Mouse (Mus musculus): ENCODE results near the gene Foxf1. TPM values are rescaled to one million over a fixed set of nuclear protein-coding genes. Genes with fewer than 3 reads are reported as not detected.

Gene Foxf1
- 1.9 and 8.9 TPM in 2 replicates for polyA plus RNA-seq (2015; fragmentation: Nextera tagmentation; extraction: Ambion mirVana)

DNA sequence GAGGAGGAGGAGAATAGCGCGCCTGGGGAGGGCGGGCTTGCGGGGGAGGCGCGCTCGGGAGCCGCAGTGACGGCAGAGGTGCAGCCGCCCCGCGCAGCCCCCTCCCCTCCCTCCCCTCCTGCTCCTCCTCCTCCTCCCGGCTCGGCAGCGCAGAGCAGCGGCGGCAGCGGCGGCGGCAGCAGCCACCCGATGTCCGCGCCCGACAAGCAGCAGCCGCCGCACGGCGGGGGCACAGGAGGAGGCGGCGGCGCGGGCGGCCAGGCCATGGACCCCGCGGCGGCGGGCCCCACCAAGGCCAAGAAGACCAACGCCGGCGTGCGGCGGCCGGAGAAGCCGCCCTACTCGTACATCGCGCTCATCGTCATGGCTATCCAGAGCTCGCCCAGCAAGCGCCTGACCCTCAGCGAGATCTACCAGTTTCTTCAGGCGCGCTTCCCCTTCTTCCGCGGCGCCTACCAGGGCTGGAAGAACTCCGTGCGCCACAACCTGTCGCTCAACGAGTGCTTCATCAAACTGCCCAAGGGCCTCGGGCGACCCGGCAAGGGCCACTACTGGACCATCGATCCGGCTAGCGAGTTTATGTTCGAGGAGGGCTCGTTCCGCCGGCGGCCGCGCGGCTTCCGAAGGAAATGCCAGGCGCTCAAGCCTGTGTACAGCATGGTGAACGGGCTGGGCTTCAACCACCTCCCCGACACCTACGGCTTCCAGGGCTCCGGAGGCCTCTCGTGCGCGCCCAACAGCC is at the start of gene Foxf1:
Gene Foxf1 (plus strand): TSS at position 177 of the 742 bp plus-strand sequence.
- peaks cover 9% of the 10 kb centered on the region for H3K4me1 ChIP-seq (ENCODE audit: control insufficient read depth, insufficient read depth, low read length)
- H3K9ac ChIP-seq (ENCODE audit: low read length), result peak within 1 kb of the TSS; percentile 53
- no peaks in the 10 kb centered on the region for H3K9me3 ChIP-seq (replicated peaks; ENCODE audit: control insufficient read depth, low read length)
- H3K4me3 ChIP-seq (ENCODE audit: low read length), result peak within 1 kb of the TSS; percentile 63
- no peak within 1 kb of the TSS for H3K27ac ChIP-seq (ENCODE audit: low read length)
- peaks cover 95% of the 10 kb centered on the region for H3K27me3 ChIP-seq (ENCODE audit: control insufficient read depth, insufficient read depth, low read length)
- no peaks in the 10 kb centered on the region for H3K36me3 ChIP-seq (ENCODE audit: control insufficient read depth, insufficient read depth)
- peak; percentile 65 for ATAC-seq (replicated peaks; ENCODE audit: extremely low read depth, insufficient read depth, low FRiP score)
- under 1% methylated on average over 63 of the region's 83 CpGs for WGBS
- H3K4me2 ChIP-seq (ENCODE audit: low read depth, low read length), result peak within 1 kb of the TSS; percentile 91

DNA sequence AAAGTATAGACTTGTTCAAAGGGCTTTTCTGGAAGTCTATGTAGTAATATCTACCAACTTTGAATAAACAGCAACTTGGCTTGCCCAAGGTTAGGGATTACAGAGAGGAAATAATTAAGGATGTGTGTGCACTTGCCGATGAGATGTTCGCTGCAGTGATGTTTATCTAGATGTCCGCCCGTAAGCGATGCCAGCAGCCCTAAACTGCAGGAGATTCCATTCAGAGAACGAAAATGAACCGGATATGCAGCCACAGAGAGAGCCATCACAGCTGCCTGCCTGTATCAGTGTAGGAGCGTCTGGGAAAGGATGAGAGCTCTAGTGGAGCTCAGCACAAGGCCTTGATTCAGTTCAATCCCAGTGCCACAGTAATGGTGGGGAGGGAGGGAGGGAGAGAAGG is 48.6 kb upstream of the Foxf1 start:
- no peaks in the 10 kb centered on the region for H3K36me3 ChIP-seq (ENCODE audit: control insufficient read depth, insufficient read depth)
- no peaks in the 10 kb centered on the region for H3K9me3 ChIP-seq (replicated peaks; ENCODE audit: control insufficient read depth, low read length)
- 59% methylated on average over 8 of the region's 8 CpGs for WGBS
- H3K9ac ChIP-seq (ENCODE audit: low read length), result no peak overlapping the region
- H3K27me3 ChIP-seq (ENCODE audit: control insufficient read depth, insufficient read depth, low read length), result peaks cover 24% of the 10 kb centered on the region
- no peak overlapping the region for H3K4me2 ChIP-seq (ENCODE audit: low read depth, low read length)
- H3K27ac ChIP-seq (ENCODE audit: low read length), result no peak overlapping the region
- H3K4me3 ChIP-seq (ENCODE audit: low read length), result no peak overlapping the region
- H3K4me1 ChIP-seq (ENCODE audit: control insufficient read depth, insufficient read depth, low read length), result no peaks in the 10 kb centered on the region
- no peak for ATAC-seq (replicated peaks; ENCODE audit: extremely low read depth, insufficient read depth, low FRiP score)

DNA sequence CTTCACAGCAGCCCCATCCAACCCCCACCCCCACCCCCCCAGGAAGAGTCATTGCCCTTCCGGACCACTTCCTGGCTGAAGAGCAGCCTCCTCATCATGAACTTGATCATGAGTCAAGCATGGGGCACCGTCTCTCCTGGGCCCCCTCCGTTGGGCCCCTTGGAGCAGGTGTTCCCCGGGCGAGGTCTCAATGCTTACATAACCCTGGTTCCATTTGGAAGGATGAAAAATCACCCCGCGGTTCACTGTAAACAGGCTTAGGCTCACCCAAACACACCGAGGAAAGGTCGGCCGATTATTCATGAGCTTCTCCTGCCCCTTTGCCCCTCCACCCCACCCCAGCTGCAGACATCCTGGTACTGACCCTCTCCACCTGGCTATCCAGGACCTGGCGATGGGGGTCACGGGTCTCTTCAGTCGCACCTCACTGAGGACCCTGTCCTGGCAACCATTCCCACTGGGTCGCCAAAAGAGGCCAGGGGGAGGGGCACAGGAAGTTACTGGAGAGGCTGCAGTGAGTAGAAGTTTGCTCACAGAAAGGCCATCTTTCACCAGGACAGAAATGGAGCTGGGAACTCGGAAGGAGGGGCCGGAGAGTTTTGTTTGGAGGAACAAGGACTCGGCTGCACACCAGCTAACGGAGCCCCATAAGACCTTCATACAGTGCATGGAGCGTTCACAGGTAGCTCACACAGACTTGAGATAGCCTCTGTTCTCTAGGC is 40.3 kb upstream of the Foxf1 start:
- WGBS, result 49% methylated on average over 19 of the region's 19 CpGs
- no peak for ATAC-seq (replicated peaks; ENCODE audit: extremely low read depth, insufficient read depth, low FRiP score)
- H3K27me3 ChIP-seq (ENCODE audit: control insufficient read depth, insufficient read depth, low read length), result peaks cover 2% of the 10 kb centered on the region; the same call in 1 of the 2 replicates
- H3K27ac ChIP-seq (ENCODE audit: low read length), result no peak overlapping the region
- no peaks in the 10 kb centered on the region for H3K36me3 ChIP-seq (ENCODE audit: control insufficient read depth, insufficient read depth)
- no peak overlapping the region for H3K4me2 ChIP-seq (ENCODE audit: low read depth, low read length)
- H3K4me3 ChIP-seq (ENCODE audit: low read length), result no peak overlapping the region
- peaks cover 4% of the 10 kb centered on the region; the same call in 1 of the 2 replicates for H3K9me3 ChIP-seq (replicated peaks; ENCODE audit: control insufficient read depth, low read length)
- no peak overlapping the region for H3K9ac ChIP-seq (ENCODE audit: low read length)
- no peaks in the 10 kb centered on the region for H3K4me1 ChIP-seq (ENCODE audit: control insufficient read depth, insufficient read depth, low read length)

DNA sequence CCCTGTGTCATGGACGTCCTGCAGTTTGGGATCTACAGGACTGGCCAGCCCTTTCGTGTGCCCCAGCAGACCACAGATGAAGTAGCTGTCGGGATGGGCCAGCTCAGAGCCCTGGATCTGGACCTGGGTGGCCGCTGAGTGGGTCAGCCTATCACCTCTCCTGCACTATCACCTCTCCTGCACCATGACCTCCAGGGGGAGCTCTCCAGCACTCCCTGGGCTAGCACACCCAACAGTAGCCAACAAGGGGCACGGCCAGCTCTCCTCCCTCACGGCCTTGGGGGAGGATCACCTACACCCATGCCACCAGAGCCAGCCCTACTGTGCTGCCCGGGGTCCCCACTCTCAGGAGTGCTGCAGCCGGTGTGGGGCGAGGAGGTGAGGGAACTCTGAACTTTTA is 36.7 kb upstream of the Foxf1 start:
- 0 out of 2 replicates have a peak, but pooled peaks cover 3% of the 10 kb centered on the region for H3K27me3 ChIP-seq (ENCODE audit: control insufficient read depth, insufficient read depth, low read length)
- peaks cover 4% of the 10 kb centered on the region; the same call in 1 of the 2 replicates for H3K9me3 ChIP-seq (replicated peaks; ENCODE audit: control insufficient read depth, low read length)
- ATAC-seq (replicated peaks; ENCODE audit: extremely low read depth, insufficient read depth, low FRiP score), result no peak
- no peak overlapping the region for H3K27ac ChIP-seq (ENCODE audit: low read length)
- no peaks in the 10 kb centered on the region for H3K36me3 ChIP-seq (ENCODE audit: control insufficient read depth, insufficient read depth)
- H3K9ac ChIP-seq (ENCODE audit: low read length), result no peak overlapping the region
- no peak overlapping the region for H3K4me3 ChIP-seq (ENCODE audit: low read length)
- H3K4me1 ChIP-seq (ENCODE audit: control insufficient read depth, insufficient read depth, low read length), result no peaks in the 10 kb centered on the region
- 61% methylated on average over 9 of the region's 9 CpGs for WGBS
- H3K4me2 ChIP-seq (ENCODE audit: low read depth, low read length), result no peak overlapping the region

DNA sequence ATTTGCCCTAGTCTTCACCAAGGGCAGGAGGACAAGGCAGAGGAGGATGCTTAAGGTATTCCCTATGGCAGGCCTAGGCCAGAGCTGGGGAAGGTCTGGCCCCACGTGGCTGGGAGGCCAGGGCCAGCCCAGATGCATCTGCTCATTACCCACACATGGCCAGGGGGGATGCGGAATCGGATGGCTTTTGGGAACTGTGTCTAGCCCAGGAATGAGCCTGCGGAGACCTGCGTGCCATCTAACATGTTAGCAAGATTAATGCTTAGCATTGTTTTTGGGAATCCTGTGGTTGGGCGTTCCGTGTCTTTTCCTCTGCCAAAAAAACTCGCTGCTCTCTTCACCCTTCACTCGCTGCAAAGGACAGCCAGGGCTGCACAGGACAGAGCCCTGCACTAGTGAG is 26.1 kb upstream of the Foxf1 start:
- no peak overlapping the region for H3K4me3 ChIP-seq (ENCODE audit: low read length)
- no peak overlapping the region for H3K9ac ChIP-seq (ENCODE audit: low read length)
- H3K27me3 ChIP-seq (ENCODE audit: control insufficient read depth, insufficient read depth, low read length), result peaks cover 30% of the 10 kb centered on the region
- H3K4me1 ChIP-seq (ENCODE audit: control insufficient read depth, insufficient read depth, low read length), result no peaks in the 10 kb centered on the region
- WGBS, result 67% methylated on average over 9 of the region's 9 CpGs
- peaks cover 4% of the 10 kb centered on the region; the same call in 1 of the 2 replicates for H3K9me3 ChIP-seq (replicated peaks; ENCODE audit: control insufficient read depth, low read length)
- no peak overlapping the region for H3K27ac ChIP-seq (ENCODE audit: low read length)
- H3K4me2 ChIP-seq (ENCODE audit: low read depth, low read length), result no peak overlapping the region
- H3K36me3 ChIP-seq (ENCODE audit: control insufficient read depth, insufficient read depth), result no peaks in the 10 kb centered on the region
- no peak for ATAC-seq (replicated peaks; ENCODE audit: extremely low read depth, insufficient read depth, low FRiP score)

DNA sequence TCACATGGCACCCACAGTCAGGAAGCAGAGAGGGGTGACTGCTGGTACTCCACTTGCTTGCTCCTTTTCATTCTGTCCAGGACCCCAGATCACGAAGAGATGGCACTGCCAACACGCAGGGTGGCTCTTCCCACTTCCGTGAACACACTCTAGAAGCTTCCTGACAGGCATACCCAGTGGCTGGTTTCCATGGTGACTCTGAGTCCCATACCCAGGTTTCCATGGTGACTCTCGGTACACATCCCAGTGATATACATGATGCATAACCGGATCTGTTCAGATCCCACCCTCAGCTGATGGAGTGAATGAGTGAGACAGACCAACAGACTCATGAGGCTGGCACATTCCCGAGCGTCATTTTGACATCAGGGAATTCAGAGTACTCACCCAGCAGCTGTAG is 25.1 kb upstream of the Foxf1 start:
- ATAC-seq (replicated peaks; ENCODE audit: extremely low read depth, insufficient read depth, low FRiP score), result no peak
- no peak overlapping the region for H3K9ac ChIP-seq (ENCODE audit: low read length)
- H3K27ac ChIP-seq (ENCODE audit: low read length), result no peak overlapping the region
- H3K4me1 ChIP-seq (ENCODE audit: control insufficient read depth, insufficient read depth, low read length), result no peaks in the 10 kb centered on the region
- peaks cover 4% of the 10 kb centered on the region; the same call in 1 of the 2 replicates for H3K9me3 ChIP-seq (replicated peaks; ENCODE audit: control insufficient read depth, low read length)
- H3K4me2 ChIP-seq (ENCODE audit: low read depth, low read length), result no peak overlapping the region
- no peak overlapping the region for H3K4me3 ChIP-seq (ENCODE audit: low read length)
- H3K36me3 ChIP-seq (ENCODE audit: control insufficient read depth, insufficient read depth), result no peaks in the 10 kb centered on the region
- H3K27me3 ChIP-seq (ENCODE audit: control insufficient read depth, insufficient read depth, low read length), result peaks cover 32% of the 10 kb centered on the region
- 76% methylated on average over 7 of the region's 7 CpGs for WGBS

DNA sequence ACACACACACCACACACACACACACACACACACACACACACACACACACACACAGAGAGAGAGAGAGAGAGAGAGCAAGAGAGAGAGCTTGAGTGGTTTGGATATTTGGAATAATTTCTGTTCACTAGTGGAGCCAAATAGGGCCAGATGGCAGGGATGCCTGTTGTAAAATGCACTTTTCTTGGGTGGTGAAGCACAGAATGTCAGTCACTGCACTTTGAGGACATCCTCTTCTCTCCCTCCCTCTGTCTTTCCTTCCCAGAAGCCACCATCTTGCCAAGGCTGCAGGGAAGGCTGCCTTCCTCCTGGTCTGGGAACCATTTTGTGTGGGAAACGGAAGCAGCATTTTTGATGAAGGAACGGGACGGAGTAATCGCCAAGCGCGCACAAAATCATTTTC is 21.7 kb upstream of the Foxf1 start:
- H3K4me3 ChIP-seq (ENCODE audit: low read length), result no peak overlapping the region

DNA sequence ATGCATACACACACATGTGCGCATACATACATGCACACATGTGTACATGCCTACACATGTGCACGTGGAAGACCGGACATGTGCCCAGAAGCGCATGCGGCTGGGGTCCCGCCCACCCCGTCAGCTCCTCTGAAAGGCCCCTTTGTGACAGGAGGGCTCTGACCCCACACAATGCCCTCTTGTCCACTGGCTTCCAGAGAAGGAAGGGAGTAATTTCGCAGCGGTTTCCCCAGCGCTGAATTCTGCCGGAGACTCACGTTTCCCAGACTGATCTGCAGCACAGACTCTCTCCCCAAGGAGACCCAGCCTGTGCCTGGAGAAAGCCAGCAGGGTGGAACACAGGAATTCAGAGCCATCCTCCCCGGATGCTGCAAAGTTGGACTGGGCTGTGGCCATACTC is 20.5 kb upstream of the Foxf1 start:
- Histone ChIP-seq H3K4me1 (ENCODE audit: control insufficient read depth, insufficient read depth, low read length) (no peaks in the 10 kb centered on the region), H3K27me3 (ENCODE audit: control insufficient read depth, insufficient read depth, low read length) (peaks cover 42% of the 10 kb centered on the region), H3K9me3 (replicated peaks; ENCODE audit: control insufficient read depth, low read length) (peaks cover 4% of the 10 kb centered on the region; the same call in 1 of the 2 replicates), H3K36me3 (ENCODE audit: control insufficient read depth, insufficient read depth) (no peaks in the 10 kb centered on the region), H3K4me3 (ENCODE audit: low read length) (no peak overlapping the region), H3K9ac (ENCODE audit: low read length) (no peak overlapping the region), H3K4me2 (ENCODE audit: low read depth, low read length) (no peak overlapping the region), H3K27ac (ENCODE audit: low read length) (no peak overlapping the region)
- no peak for ATAC-seq (replicated peaks; ENCODE audit: extremely low read depth, insufficient read depth, low FRiP score)
- 67% methylated on average over 13 of the region's 13 CpGs for WGBS

More for the DNA sequence above, 21.7 kb upstream of the Foxf1 start:
- Histone ChIP-seq H3K27ac (ENCODE audit: low read length) (no peak overlapping the region), H3K4me1 (ENCODE audit: control insufficient read depth, insufficient read depth, low read length) (no peaks in the 10 kb centered on the region), H3K36me3 (ENCODE audit: control insufficient read depth, insufficient read depth) (no peaks in the 10 kb centered on the region), H3K4me2 (ENCODE audit: low read depth, low read length) (no peak overlapping the region), H3K9me3 (replicated peaks; ENCODE audit: control insufficient read depth, low read length) (peaks cover 4% of the 10 kb centered on the region; the same call in 1 of the 2 replicates), H3K27me3 (ENCODE audit: control insufficient read depth, insufficient read depth, low read length) (peaks cover 39% of the 10 kb centered on the region), H3K9ac (ENCODE audit: low read length) (no peak overlapping the region)
- no peak for ATAC-seq (replicated peaks; ENCODE audit: extremely low read depth, insufficient read depth, low FRiP score)
- 90% methylated on average over 6 of the region's 6 CpGs for WGBS

DNA sequence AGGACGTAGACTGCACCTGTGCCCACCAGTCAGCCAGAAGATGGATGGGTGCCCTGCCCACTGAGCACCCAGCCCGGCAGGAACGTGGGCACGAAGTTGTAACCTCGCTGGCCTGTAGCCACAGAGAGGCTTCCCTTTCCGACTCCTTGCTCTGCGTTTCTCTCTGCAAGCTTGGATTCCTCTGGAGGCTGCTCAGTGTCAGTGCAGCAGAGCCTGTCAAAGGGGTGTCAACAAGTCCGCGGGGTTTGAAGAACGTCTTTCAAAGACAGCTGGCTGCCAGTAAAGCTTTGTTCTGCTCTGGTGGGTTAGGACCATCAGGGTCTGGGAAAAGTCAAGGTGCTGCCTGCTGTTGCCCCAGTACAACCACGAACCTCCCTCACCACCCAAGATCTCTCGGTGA is 12.7 kb upstream of the Foxf1 start:
- no peak overlapping the region for H3K4me3 ChIP-seq (ENCODE audit: low read length)
- ATAC-seq (replicated peaks; ENCODE audit: extremely low read depth, insufficient read depth, low FRiP score), result no peak

More for the DNA sequence above, 12.7 kb upstream of the Foxf1 start:
- H3K27me3 ChIP-seq (ENCODE audit: control insufficient read depth, insufficient read depth, low read length), result peaks cover 89% of the 10 kb centered on the region
- H3K27ac ChIP-seq (ENCODE audit: low read length), result no peak overlapping the region
- WGBS, result 4% methylated on average over 12 of the region's 12 CpGs
- H3K4me1 ChIP-seq (ENCODE audit: control insufficient read depth, insufficient read depth, low read length), result peaks cover 5% of the 10 kb centered on the region; the same call in 1 of the 2 replicates
- no peak overlapping the region for H3K9ac ChIP-seq (ENCODE audit: low read length)
- H3K36me3 ChIP-seq (ENCODE audit: control insufficient read depth, insufficient read depth), result no peaks in the 10 kb centered on the region
- no peaks in the 10 kb centered on the region for H3K9me3 ChIP-seq (replicated peaks; ENCODE audit: control insufficient read depth, low read length)
- no peak overlapping the region for H3K4me2 ChIP-seq (ENCODE audit: low read depth, low read length)

Measured in heart, embryonic 16.5 days (tissue).